Mouse (Mus musculus) heart, embryonic 11.5 days (tissue): ENCODE results near the gene Hoxc5. TPM values are rescaled to one million over a fixed set of nuclear protein-coding genes. Genes with fewer than 3 reads are reported as not detected.

Experiments used
- ATAC-seq: fragments of 200-750 bp; cut with Nextera tagmentation; replicated peaks from 2 replicates; pipeline ENCODE4 v1.8.0; 2017; ENCODE audit warnings: moderate library complexity; ENCODE audit not compliant: insufficient number of reproducible peaks, low FRiP score, low TSS enrichment
- H3K27ac ChIP-seq: fragments of 300-500 bp; sonication (generic); 2 replicates; pipeline ENCODE4 v1.5.1; 2014; ENCODE audit warnings: mild to moderate bottlenecking, low read depth, low read length
- H3K27me3 ChIP-seq: fragments of 300-500 bp; sonication (generic); 2 replicates; pipeline ENCODE4 v1.6.1; 2014; ENCODE audit warnings: mild to moderate bottlenecking, low read length, mixed read lengths; ENCODE audit not compliant: control insufficient read depth, insufficient read depth
- H3K36me3 ChIP-seq: fragments of 300-500 bp; sonication (generic); 2 replicates; pipeline ENCODE4 v1.6.1; 2014; ENCODE audit warnings: mild to moderate bottlenecking, low read length, moderate library complexity, mixed read lengths; ENCODE audit not compliant: control insufficient read depth, insufficient read depth
- H3K4me1 ChIP-seq: fragments of 300-500 bp; sonication (generic); 2 replicates; pipeline ENCODE4 v1.6.1; 2014; ENCODE audit warnings: low read length; ENCODE audit not compliant: control insufficient read depth, insufficient read depth
- H3K4me2 ChIP-seq: fragments of 300-500 bp; sonication (generic); 2 replicates; pipeline ENCODE4 v1.6.1; 2014; ENCODE audit warnings: mild to moderate bottlenecking, moderate library complexity
- H3K4me3 ChIP-seq: fragments of 300-500 bp; sonication (generic); 2 replicates; pipeline ENCODE4 v1.5.1; 2014; ENCODE audit warnings: low read depth, low read length
- H3K9ac ChIP-seq: fragments of 300-500 bp; sonication (generic); 2 replicates; pipeline ENCODE4 v1.6.1; 2014; ENCODE audit warnings: mild to moderate bottlenecking, low read depth, low read length, moderate library complexity
- H3K9me3 ChIP-seq: fragments of 300-500 bp; sonication (generic); replicated peaks from 2 replicates; pipeline ENCODE4 v1.6.1; 2016; ENCODE audit warnings: low read length; ENCODE audit not compliant: control insufficient read depth
- WGBS: fragments of 180-500 bp; shearing (Covaris S2); extraction: QIAGEN DNeasy Blood & Tissue Kit; methylation state at CpG from one replicate; pipeline ENCODE4 v1.1.7; 2014; ENCODE audit not compliant: insufficient replicate concordance; 5-methylcytosine and 5-hydroxymethylcytosine counted together
- polyA plus RNA-seq: library from polyadenylated mRNA; unstranded; fragments of >200 nt; fragmentation: Nextera tagmentation; extraction: Ambion mirVana; gene quantifications from 2 replicates; pipeline ENCODE4 v1.2.1, GENCODE M21; 2014

The Hoxc5 gene
- polyA plus RNA-seq, 1 experiment from 2014 or later = 1.7 TPM

- WGBS = 3% methylated on average over 19 of the region's 19 CpGs
These were observed 30.7 kb downstream of the Hoxc5 start, which contains the start of gene Hoxc6 for GRCm38 (mm10) chr15:102997939-102998355. TSS of gene Hoxc6 (plus strand) at chr15:102998257.

DNA sequence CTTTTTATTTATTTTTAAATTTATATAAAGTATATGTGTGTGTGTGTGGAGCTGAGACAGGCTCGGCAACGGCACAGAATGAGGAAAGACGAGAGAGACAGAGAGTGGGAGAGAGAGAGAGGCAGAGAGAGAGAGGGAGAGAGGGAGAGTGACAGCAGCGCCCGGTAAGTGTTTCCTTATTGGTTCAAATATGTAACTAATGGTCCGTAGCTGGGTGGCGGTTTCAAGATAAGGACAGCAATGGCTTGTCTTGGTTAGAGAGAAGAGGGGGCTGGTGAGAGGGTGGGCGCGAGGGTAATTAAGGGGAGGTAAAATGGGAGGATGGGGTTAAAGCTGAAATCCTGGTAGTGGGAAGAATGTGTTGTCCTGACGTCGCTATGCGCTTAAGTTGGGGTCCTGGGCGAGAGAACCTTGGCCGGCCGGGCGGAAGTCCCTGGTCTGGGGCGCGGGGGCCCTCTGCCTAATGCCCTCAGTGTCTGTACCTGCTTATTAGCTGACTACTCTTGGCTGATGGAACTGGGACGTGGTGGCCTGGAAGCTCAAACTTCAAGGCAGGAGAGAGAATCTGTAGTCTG lies 31.5 kb downstream of the Hoxc5 start:
- peak overlapping the region; percentile 89 for H3K4me2 ChIP-seq
- no peak overlapping the region for H3K9ac ChIP-seq
- H3K4me1 ChIP-seq = peaks cover 19% of the 10 kb centered on the region; the same call in 1 of the 2 replicates
- no peak for ATAC-seq
- WGBS = under 1% methylated on average over 19 of the region's 19 CpGs
- peaks cover 98% of the 10 kb centered on the region for H3K27me3 ChIP-seq
- H3K4me3 ChIP-seq = peak overlapping the region; percentile 55
- no peaks in the 10 kb centered on the region for H3K9me3 ChIP-seq
- H3K36me3 ChIP-seq = no peaks in the 10 kb centered on the region
- H3K27ac ChIP-seq = no peak overlapping the region

More at GRCm38 (mm10) chr15:102997939-102998355, 30.7 kb downstream of the Hoxc5 start, which contains the start of gene Hoxc6:
- Histone ChIP-seq H3K9me3 (no peaks in the 10 kb centered on the region), H3K27ac (no peak within 1 kb of the TSS), H3K27me3 (peaks cover 97% of the 10 kb centered on the region), H3K4me3 (peak within 1 kb of the TSS; percentile 55), H3K9ac (no peak within 1 kb of the TSS), H3K4me1 (peaks cover 19% of the 10 kb centered on the region; the same call in 1 of the 2 replicates), H3K36me3 (no peaks in the 10 kb centered on the region), H3K4me2 (peak within 1 kb of the TSS; percentile 89)
- no peak for ATAC-seq

DNA sequence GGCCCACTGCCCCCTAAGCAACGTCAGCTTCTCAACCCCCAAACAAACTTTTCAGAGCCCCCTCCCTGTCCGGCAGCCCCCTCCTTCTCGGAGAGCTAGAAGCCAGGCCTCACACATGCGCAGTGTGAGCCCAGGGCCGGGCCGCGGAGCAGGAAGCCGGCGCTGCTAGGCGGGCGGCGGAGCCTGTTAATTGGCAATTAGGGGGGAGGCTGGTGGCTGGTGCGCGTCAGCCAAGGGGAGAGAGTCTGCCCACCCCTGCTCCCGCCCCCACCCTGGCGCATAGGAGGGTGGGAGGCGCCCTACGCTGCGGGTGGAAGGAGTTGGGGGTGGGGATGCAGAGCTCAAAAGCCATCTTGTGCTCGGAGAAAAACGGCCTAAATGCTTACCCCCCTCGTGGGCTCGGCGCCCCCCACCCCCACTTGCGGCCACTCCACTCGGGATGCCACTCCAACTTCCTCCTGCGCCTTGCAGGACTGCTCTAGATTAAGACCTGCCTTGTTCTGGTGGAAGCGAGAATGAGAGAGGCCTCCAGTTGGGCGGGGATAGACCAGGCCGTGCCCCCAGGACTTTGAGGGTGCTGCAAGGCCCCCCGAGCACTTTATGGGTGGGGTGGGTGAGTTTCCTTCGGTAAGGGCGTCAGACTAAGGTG lies 32.1 kb downstream of the Hoxc5 start:
- Histone ChIP-seq H3K27me3 (peaks cover 98% of the 10 kb centered on the region), H3K4me1 (peaks cover 19% of the 10 kb centered on the region; the same call in 1 of the 2 replicates), H3K4me3 (peak overlapping the region; percentile 55), H3K4me2 (peak overlapping the region; percentile 89), H3K9me3 (no peaks in the 10 kb centered on the region), H3K27ac (no peak overlapping the region), H3K9ac (peak overlapping the region; percentile 71), H3K36me3 (no peaks in the 10 kb centered on the region)
- peak; percentile 49 for ATAC-seq
- 1% methylated on average over 29 of the region's 33 CpGs for WGBS

DNA sequence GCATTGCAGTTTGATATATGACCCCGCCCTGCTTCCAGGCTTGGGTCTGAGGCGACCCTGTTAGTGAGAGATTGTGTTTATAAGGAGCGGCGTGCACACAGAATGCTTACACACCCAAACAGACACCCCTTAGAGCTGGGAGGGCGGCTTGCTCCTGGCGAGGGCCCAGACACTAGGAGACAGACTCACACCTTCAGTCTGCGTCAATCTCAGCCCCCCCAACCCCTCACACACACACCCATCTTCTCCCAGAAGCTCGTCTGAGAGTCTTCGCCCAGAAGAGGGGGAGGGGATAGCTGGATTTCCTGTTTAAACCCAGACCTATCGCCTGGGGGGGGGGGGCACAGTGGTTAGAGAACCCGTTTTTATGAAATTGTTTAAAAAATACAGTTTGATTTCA lies 32.7 kb downstream of the Hoxc5 start:
- H3K4me3 ChIP-seq = peak overlapping the region; percentile 55; the same call in 1 of the 2 replicates

DNA sequence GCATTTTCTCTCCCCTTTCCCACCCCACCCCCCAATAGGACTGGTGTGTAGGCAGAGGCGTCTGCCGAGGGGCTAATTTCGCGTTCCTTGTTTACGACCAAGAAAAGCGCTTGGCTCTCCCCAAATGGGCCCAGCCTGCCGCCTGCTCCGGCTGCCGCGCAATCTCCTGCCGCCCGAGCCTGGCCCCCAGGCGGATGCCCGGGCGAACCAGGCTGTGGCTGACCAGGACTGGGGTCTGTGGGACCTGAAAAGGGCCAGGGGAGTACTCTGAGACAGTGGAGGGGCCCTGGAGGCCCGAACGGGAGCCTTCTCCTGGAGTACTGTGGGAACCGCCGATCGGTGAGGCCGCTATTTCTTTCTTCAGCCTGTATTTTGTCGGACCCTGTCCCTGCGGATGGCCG lies 33.3 kb downstream of the Hoxc5 start:
- Histone ChIP-seq H3K9ac (peak overlapping the region; percentile 29), H3K4me3 (peak overlapping the region; percentile 11; the same call in 1 of the 2 replicates), H3K27me3 (peaks cover 98% of the 10 kb centered on the region), H3K36me3 (no peaks in the 10 kb centered on the region), H3K4me2 (peak overlapping the region; percentile 58), H3K27ac (no peak overlapping the region), H3K4me1 (peaks cover 19% of the 10 kb centered on the region; the same call in 1 of the 2 replicates), H3K9me3 (no peaks in the 10 kb centered on the region)
- WGBS = 2% methylated on average over 24 of the region's 24 CpGs
- ATAC-seq = no peak

More for the DNA sequence above, 32.7 kb downstream of the Hoxc5 start:
- H3K4me1 ChIP-seq = peaks cover 19% of the 10 kb centered on the region; the same call in 1 of the 2 replicates
- peak; percentile 42; the same call in 1 of the 2 replicates for ATAC-seq
- H3K4me2 ChIP-seq = peak overlapping the region; percentile 89
- whole genome bisulfite sequencing = 5% methylated on average over 9 of the region's 11 CpGs
- H3K36me3 ChIP-seq = no peaks in the 10 kb centered on the region
- no peaks in the 10 kb centered on the region for H3K9me3 ChIP-seq
- no peak overlapping the region for H3K27ac ChIP-seq
- H3K27me3 ChIP-seq = peaks cover 98% of the 10 kb centered on the region
- H3K9ac ChIP-seq = no peak overlapping the region

- H3K4me2 ChIP-seq = peak overlapping the region; percentile 34; the same call in 1 of the 2 replicates
- no peak for ATAC-seq
- no peak overlapping the region for H3K27ac ChIP-seq
- H3K9me3 ChIP-seq = no peaks in the 10 kb centered on the region
- WGBS = 24% methylated on average over 2 of the region's 2 CpGs
- H3K36me3 ChIP-seq = no peaks in the 10 kb centered on the region
- H3K9ac ChIP-seq = no peak overlapping the region
- peaks cover 19% of the 10 kb centered on the region; the same call in 1 of the 2 replicates for H3K4me1 ChIP-seq
- H3K4me3 ChIP-seq = no peak overlapping the region
- H3K27me3 ChIP-seq = peaks cover 98% of the 10 kb centered on the region
These were observed 34.1 kb downstream of the Hoxc5 start for GRCm38 (mm10) chr15:103001370-103001769.

GRCm38 (mm10) chr15:103002156-103002555 lies 34.9 kb downstream of the Hoxc5 start:
- Histone ChIP-seq H3K27ac (no peak overlapping the region), H3K9ac (no peak overlapping the region), H3K4me1 (peaks cover 19% of the 10 kb centered on the region; the same call in 1 of the 2 replicates), H3K9me3 (no peaks in the 10 kb centered on the region), H3K36me3 (no peaks in the 10 kb centered on the region), H3K4me2 (no peak overlapping the region), H3K4me3 (no peak overlapping the region), H3K27me3 (peaks cover 99% of the 10 kb centered on the region)
- no peak for ATAC-seq
- WGBS = 13% methylated on average over 4 of the region's 4 CpGs

- no peak for ATAC-seq
- no peak overlapping the region for H3K4me2 ChIP-seq
- H3K4me1 ChIP-seq = peaks cover 19% of the 10 kb centered on the region; the same call in 1 of the 2 replicates
- H3K27me3 ChIP-seq = peaks cover 99% of the 10 kb centered on the region
- 5% methylated on average over 13 of the region's 13 CpGs for WGBS
- H3K27ac ChIP-seq = no peak overlapping the region
- H3K36me3 ChIP-seq = no peaks in the 10 kb centered on the region
- no peak overlapping the region for H3K4me3 ChIP-seq
- no peaks in the 10 kb centered on the region for H3K9me3 ChIP-seq
- H3K9ac ChIP-seq = no peak overlapping the region
These were observed 35.7 kb downstream of the Hoxc5 start for GRCm38 (mm10) chr15:103002821-103003448.
